Mouse (Mus musculus): ENCODE measurements around the gene Zfp13.

Zfp13 gene

GRCm38 (mm10) chr17:23592208-23592925, 6.9 kb downstream of the Zfp13 start:
- peak; percentile 93 to 97 for DNase-seq (ENCODE audit: low spot score in 2 of 2)

GRCm38 (mm10) chr17:23587253-23587652, 12.0 kb downstream of the Zfp13 start:
- DNase-seq (ENCODE audit: low spot score in 2 of 2): no peak

GRCm38 (mm10) chr17:23585721-23586491, 13.4 kb downstream of the Zfp13 start:
- DNase-seq (ENCODE audit: low spot score in 2 of 2): peak; percentile 46 to 75

- no peak for DNase-seq (ENCODE audit: low spot score in 2 of 2)
Measured at GRCm38 (mm10) chr17:23584786-23585185, 14.5 kb downstream of the Zfp13 start.

- DNase-seq (ENCODE audit: low spot score in 2 of 2): no peak
Measured at GRCm38 (mm10) chr17:23575951-23576552, 23.2 kb downstream of the Zfp13 start.

GRCm38 (mm10) chr17:23574130-23574529, 25.2 kb downstream of the Zfp13 start:
- no peak for DNase-seq (ENCODE audit: low spot score in 2 of 2)

- no peak for DNase-seq (ENCODE audit: low spot score in 2 of 2)
Measured at GRCm38 (mm10) chr17:23572059-23572458, 27.2 kb downstream of the Zfp13 start.

- DNase-seq (ENCODE audit: low spot score in 2 of 2): no peak
Measured at GRCm38 (mm10) chr17:23571084-23571483, 28.2 kb downstream of the Zfp13 start.

GRCm38 (mm10) chr17:23570017-23570416, 29.3 kb downstream of the Zfp13 start:
- DNase-seq (ENCODE audit: low spot score in 2 of 2): peak in 1 of 2 experiments; percentile 36

- no peak for DNase-seq (ENCODE audit: low spot score in 2 of 2)
Measured at GRCm38 (mm10) chr17:23568370-23568769, 30.9 kb downstream of the Zfp13 start.

- DNase-seq (ENCODE audit: low spot score in 2 of 2): no peak
Measured at GRCm38 (mm10) chr17:23566787-23567186, 32.5 kb downstream of the Zfp13 start.

GRCm38 (mm10) chr17:23564368-23564715, 34.9 kb downstream of the Zfp13 start:
- DNase-seq (ENCODE audit: low spot score in 2 of 2): no peak

GRCm38 (mm10) chr17:23563595-23564367, 35.5 kb downstream of the Zfp13 start, which contains the start of gene Zfp213:
Gene Zfp213, minus strand, starts transcription at chr17:23564238.
- DNase-seq (ENCODE audit: low spot score in 2 of 2): peak; percentile 81 to 94

- peak in 1 of 2 experiments; percentile 41 for DNase-seq (ENCODE audit: low spot score in 2 of 2)
Measured at GRCm38 (mm10) chr17:23559767-23560166, 39.5 kb downstream of the Zfp13 start.

- no peak for DNase-seq (ENCODE audit: low spot score in 2 of 2)
Measured at GRCm38 (mm10) chr17:23555243-23555916, 43.9 kb downstream of the Zfp13 start.

GRCm38 (mm10) chr17:23554321-23554720, 45.0 kb downstream of the Zfp13 start:
- no peak for DNase-seq (ENCODE audit: low spot score in 2 of 2)

GRCm38 (mm10) chr17:23553634-23554120, 45.6 kb downstream of the Zfp13 start:
- DNase-seq (ENCODE audit: low spot score in 2 of 2): no peak

GRCm38 (mm10) chr17:23552896-23553633, 46.2 kb downstream of the Zfp13 start:
- DNase-seq (ENCODE audit: low spot score in 2 of 2): no peak

- DNase-seq (ENCODE audit: low spot score in 2 of 2): no peak
Measured at GRCm38 (mm10) chr17:23551963-23552362, 47.3 kb downstream of the Zfp13 start.

- DNase-seq (ENCODE audit: low spot score in 2 of 2): no peak
Measured at GRCm38 (mm10) chr17:23551416-23551815, 47.9 kb downstream of the Zfp13 start.

Measured in cerebellum, postnatal 4 days (tissue).